Mouse (Mus musculus) right cerebral cortex, postnatal 4 days (tissue): ENCODE results near the gene Ndufc2.

Experiments
- DNase-seq: peaks from one replicate; pipeline ENCODE4 v3.0.0-alpha.2; 2022

The Ndufc2 gene

GRCm38 (mm10) chr7:97399960-97400715 lies at the start of gene Ndufc2:
Gene Ndufc2 (plus strand): TSS chr7:97400003.
- DNase-seq: peak; percentile 78

GRCm38 (mm10) chr7:97350891-97351290 lies 48.9 kb upstream of the Ndufc2 start:
- DNase-seq: no peak

GRCm38 (mm10) chr7:97351792-97352513 lies 47.9 kb upstream of the Ndufc2 start:
- DNase-seq: no peak

- DNase-seq: no peak
Observed at GRCm38 (mm10) chr7:97353356-97353755, 46.4 kb upstream of the Ndufc2 start.

GRCm38 (mm10) chr7:97355068-97355841 lies 44.5 kb upstream of the Ndufc2 start:
- DNase-seq: no peak

GRCm38 (mm10) chr7:97356253-97356652 lies 43.5 kb upstream of the Ndufc2 start:
- no peak for DNase-seq

- DNase-seq: no peak
Observed at GRCm38 (mm10) chr7:97356875-97357276, 42.9 kb upstream of the Ndufc2 start.

- DNase-seq: no peak
Observed at GRCm38 (mm10) chr7:97357840-97358239, 42.0 kb upstream of the Ndufc2 start.

GRCm38 (mm10) chr7:97358347-97358746 lies 41.5 kb upstream of the Ndufc2 start:
- no peak for DNase-seq

GRCm38 (mm10) chr7:97360166-97360565 lies 39.6 kb upstream of the Ndufc2 start:
- no peak for DNase-seq

- DNase-seq: no peak
Observed at GRCm38 (mm10) chr7:97360955-97361354, 38.8 kb upstream of the Ndufc2 start.

- DNase-seq: peak; percentile 41
Observed at GRCm38 (mm10) chr7:97361467-97361866, 38.3 kb upstream of the Ndufc2 start.

- no peak for DNase-seq
Observed at GRCm38 (mm10) chr7:97365887-97366286, 33.9 kb upstream of the Ndufc2 start.

GRCm38 (mm10) chr7:97375101-97375500 lies 24.7 kb upstream of the Ndufc2 start:
- no peak for DNase-seq

- no peak for DNase-seq
Observed at GRCm38 (mm10) chr7:97375906-97376305, 23.9 kb upstream of the Ndufc2 start.

GRCm38 (mm10) chr7:97379304-97379703 lies 20.5 kb upstream of the Ndufc2 start:
- no peak for DNase-seq

- DNase-seq: no peak
Observed at GRCm38 (mm10) chr7:97380500-97381123, 19.2 kb upstream of the Ndufc2 start.

GRCm38 (mm10) chr7:97382661-97383060 lies 17.1 kb upstream of the Ndufc2 start:
- DNase-seq: no peak

- no peak for DNase-seq
Observed at GRCm38 (mm10) chr7:97383496-97384132, 16.2 kb upstream of the Ndufc2 start.

GRCm38 (mm10) chr7:97386106-97386805 lies 13.5 kb upstream of the Ndufc2 start:
- DNase-seq: no peak

GRCm38 (mm10) chr7:97386806-97387370 lies 12.9 kb upstream of the Ndufc2 start:
- peak; percentile 64 for DNase-seq
